Mouse (Mus musculus) ES-Bruce4 (cell line): ENCODE measurements at regions not wholly inside any gene's neighbourhood (a gene's known extent, or its start where the extent isn't known, plus 50 kb on each side); places are given as distances from the start of the nearest gene placed in this dataset.

ENCODE experiments used
- CTCF ChIP-seq: IDR thresholded peaks from one replicate; pipeline ENCODE4 v1.8.1; 2011; ENCODE audit warnings: low read depth, low read length
- POLR2A ChIP-seq: IDR thresholded peaks from one replicate; pipeline ENCODE4 v1.8.1; 2011; ENCODE audit warnings: low read length; ENCODE audit not compliant: insufficient read depth

- no peak for TF ChIP-seq POLR2A
- no peak for TF ChIP-seq CTCF
Observed at GRCm38 (mm10) chr9:98710155-98710710, 108.8 kb upstream of the Mrps22 start.
